8 mouse cellular contexts compared by ENCODE assay signal in the genomic region with DNA sequence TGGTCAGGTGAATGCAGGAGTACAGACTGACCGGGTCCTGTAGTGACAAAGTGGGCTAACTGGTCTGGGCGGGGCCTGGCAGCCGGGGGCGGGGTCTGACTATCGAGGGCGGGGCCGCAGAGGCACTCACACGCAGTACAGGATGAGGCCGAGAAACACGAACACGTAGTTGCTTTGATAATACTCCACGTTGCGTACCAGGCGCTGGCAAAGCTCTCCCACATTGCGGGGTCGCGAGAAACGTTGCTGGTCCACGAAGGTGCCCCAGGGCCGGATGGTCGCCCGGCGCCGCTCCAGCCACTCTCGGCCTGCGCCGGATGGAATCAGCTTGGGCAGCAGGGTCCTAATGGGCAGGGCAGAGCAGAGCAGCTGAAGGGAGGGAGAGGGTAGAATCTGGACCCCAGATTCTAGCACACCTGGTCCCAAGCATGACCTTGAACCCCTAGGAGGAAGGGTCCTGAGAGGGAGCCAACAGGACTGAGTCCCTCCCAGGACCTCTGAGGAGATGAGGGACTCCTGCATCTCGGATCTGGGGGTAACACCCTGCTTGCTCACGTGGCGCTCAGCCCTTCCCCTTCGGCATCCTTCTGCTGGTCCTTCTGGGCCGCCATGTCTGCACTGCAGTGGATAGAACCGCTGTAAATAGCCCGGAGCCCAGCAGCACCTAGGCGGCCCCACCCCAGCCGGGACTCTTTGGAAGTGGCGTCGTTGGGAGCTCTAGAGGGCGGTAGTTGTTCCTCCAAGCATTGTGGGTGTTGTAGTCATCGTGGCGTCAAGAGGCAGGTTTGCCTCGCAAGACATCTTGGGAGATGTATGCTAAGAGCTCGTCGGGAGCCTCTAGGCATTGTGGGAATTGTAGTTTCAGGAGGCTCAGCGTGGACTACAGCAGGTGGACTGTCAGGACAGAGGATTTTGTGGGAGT. TPM values are rescaled to one million over a fixed set of nuclear protein-coding genes. Genes with fewer than 3 reads are reported as not detected.
A peak's percentile ranks its signal among the peaks of the same experiment; 100 is the strongest.
DNase-seq lines count a peak whose midpoint lies in the region; ATAC-seq and TF ChIP-seq lines count a peak whose summit lies in the region.

Gene Rabac1 (minus strand): TSS at position 783 of the 922 bp plus-strand sequence.

- peaks cover 14% of the 10 kb centered on the region; the same call in 1 of the 2 replicates for H3K36me3 ChIP-seq in heart, embryonic 12.5 days
- no peaks in the 10 kb centered on the region for H3K36me3 ChIP-seq in kidney, postnatal 0 days (ENCODE audit: insufficient read depth, low read length)
- H3K36me3 ChIP-seq in liver, embryonic 11.5 days (ENCODE audit: control insufficient read depth, insufficient read depth, low read length): no peaks in the 10 kb centered on the region
- H3K36me3 ChIP-seq in stomach, embryonic 14.5 days (ENCODE audit: control insufficient read depth, insufficient read depth, low read length): no peaks in the 10 kb centered on the region

- peak; percentile 92 for ATAC-seq in erythroid progenitor cell, adult 5-6 weeks (replicated peaks; ENCODE audit: low FRiP score, poor library complexity, severe bottlenecking)
- peak; percentile 95 for ATAC-seq in heart, embryonic 12.5 days (ENCODE audit: insufficient number of reproducible peaks, low FRiP score)
- peak; percentile 91 for ATAC-seq in kidney, postnatal 0 days (replicated peaks; ENCODE audit: low FRiP score, low read depth)
- peak; percentile 90 for ATAC-seq in liver, embryonic 11.5 days (replicated peaks; ENCODE audit: low FRiP score)
- ATAC-seq in stomach, embryonic 14.5 days (ENCODE audit: insufficient number of reproducible peaks, insufficient read depth, low FRiP score, low read depth): peak; percentile 93

- peaks cover 9% of the 10 kb centered on the region for H3K4me1 ChIP-seq in heart, embryonic 12.5 days (replicated peaks)
- H3K4me1 ChIP-seq in kidney, postnatal 0 days (replicated peaks; ENCODE audit: insufficient read depth, low read length): no peaks in the 10 kb centered on the region; the same call in 1 of the 2 replicates
- no peaks in the 10 kb centered on the region; the same call in 1 of the 2 replicates for H3K4me1 ChIP-seq in liver, embryonic 11.5 days (replicated peaks; ENCODE audit: control insufficient read depth, insufficient read depth, low read length)
- peaks cover 2% of the 10 kb centered on the region; the same call in 1 of the 2 replicates for H3K4me1 ChIP-seq in stomach, embryonic 14.5 days (ENCODE audit: control insufficient read depth, insufficient read depth, low read length)

- H3K4me3 ChIP-seq in heart, embryonic 12.5 days: peak within 1 kb of the TSS; percentile 73
- H3K4me3 ChIP-seq in kidney, postnatal 0 days (replicated peaks; ENCODE audit: low read depth, low read length): peak within 1 kb of the TSS; percentile 91
- peak within 1 kb of the TSS; percentile 69 for H3K4me3 ChIP-seq in liver, embryonic 11.5 days (ENCODE audit: low read depth, low read length)
- peak within 1 kb of the TSS; percentile 88 for H3K4me3 ChIP-seq in stomach, embryonic 14.5 days (ENCODE audit: low read depth, low read length)

- DNase-seq in CD4-positive helper T cell, adult 2 months (ENCODE audit: low read depth, low spot score): peak; percentile 95
- DNase-seq in brain, embryonic 18.5 days (ENCODE audit: low read depth, low spot score): peak; percentile 92
- peak; percentile 98 for DNase-seq in kidney, postnatal 0 days (ENCODE audit: low spot score)
- DNase-seq in liver, embryonic 11.5 days (ENCODE audit: low spot score): peak; percentile 88
- peak; percentile 94 for DNase-seq in naive thymus-derived CD4-positive, alpha-beta T cell, adult 2 months (ENCODE audit: low read depth)

- peak within 1 kb of the TSS; percentile 85 for H3K9ac ChIP-seq in heart, embryonic 12.5 days
- peak within 1 kb of the TSS; percentile 79 for H3K9ac ChIP-seq in kidney, postnatal 0 days (ENCODE audit: low read depth, low read length)
- peak within 1 kb of the TSS; percentile 67 for H3K9ac ChIP-seq in liver, embryonic 11.5 days (ENCODE audit: low read depth, low read length)
- peak within 1 kb of the TSS; percentile 63 for H3K9ac ChIP-seq in stomach, embryonic 14.5 days (replicated peaks; ENCODE audit: low read depth, low read length)

- TF ChIP-seq CTCF in kidney, postnatal 0 days (IDR thresholded peaks at IDR 0.05; ENCODE audit: low read depth): peak; percentile 65

- peak within 1 kb of the TSS; percentile 78 for H3K4me2 ChIP-seq in heart, embryonic 12.5 days
- H3K4me2 ChIP-seq in kidney, postnatal 0 days (ENCODE audit: low read length): peak within 1 kb of the TSS; percentile 79
- peak within 1 kb of the TSS; percentile 79 for H3K4me2 ChIP-seq in liver, embryonic 11.5 days
- peak within 1 kb of the TSS; percentile 71 for H3K4me2 ChIP-seq in stomach, embryonic 14.5 days (replicated peaks; ENCODE audit: low read depth, low read length)

- peak within 1 kb of the TSS; percentile 76 for H3K27ac ChIP-seq in heart, embryonic 12.5 days (ENCODE audit: poor library complexity, severe bottlenecking)
- peak within 1 kb of the TSS; percentile 86 for H3K27ac ChIP-seq in kidney, postnatal 0 days
- peak within 1 kb of the TSS; percentile 74 for H3K27ac ChIP-seq in liver, embryonic 11.5 days (ENCODE audit: low read depth, low read length)
- H3K27ac ChIP-seq in stomach, embryonic 14.5 days (ENCODE audit: low read length): peak within 1 kb of the TSS; percentile 78

- WGBS in heart, embryonic 12.5 days: 0% methylated on average over 45 of the region's 45 CpGs
- WGBS in kidney, postnatal 0 days: under 1% methylated on average over 45 of the region's 45 CpGs
- WGBS in liver, embryonic 11.5 days: under 1% methylated on average over 45 of the region's 45 CpGs
- under 1% methylated on average over 45 of the region's 45 CpGs for WGBS in stomach, embryonic 14.5 days

- no peaks in the 10 kb centered on the region for H3K27me3 ChIP-seq in heart, embryonic 12.5 days (replicated peaks)
- no peaks in the 10 kb centered on the region for H3K27me3 ChIP-seq in kidney, postnatal 0 days (ENCODE audit: insufficient read depth, low read length)
- H3K27me3 ChIP-seq in liver, embryonic 11.5 days (replicated peaks; ENCODE audit: control insufficient read depth, insufficient read depth, low read length): no peaks in the 10 kb centered on the region
- H3K27me3 ChIP-seq in stomach, embryonic 14.5 days (ENCODE audit: control insufficient read depth, insufficient read depth, low read length): no peaks in the 10 kb centered on the region

- H3K9me3 ChIP-seq in heart, embryonic 12.5 days (replicated peaks): no peaks in the 10 kb centered on the region
- H3K9me3 ChIP-seq in kidney, postnatal 0 days (replicated peaks; ENCODE audit: low read length): no peaks in the 10 kb centered on the region
- no peaks in the 10 kb centered on the region for H3K9me3 ChIP-seq in liver, embryonic 11.5 days (ENCODE audit: control insufficient read depth, low read length)
- no peaks in the 10 kb centered on the region for H3K9me3 ChIP-seq in stomach, embryonic 14.5 days (ENCODE audit: control insufficient read depth, low read depth, low read length)

RNA-seq across cellular contexts. Expression of gene Rabac1, which starts in this region (rescaled TPM):
- total RNA-seq in erythroid progenitor cell, adult 5-6 weeks (2015; ENCODE audit: low replicate concordance): 8.3 and 8.8 TPM in 2 replicates
- 7.3 and 18.0 TPM in 2 replicates for total RNA-seq in erythroid progenitor cell, adult 5-6 weeks (2017; ENCODE audit: low replicate concordance)
- 153 and 170 TPM in 2 replicates for polyA plus RNA-seq in heart, embryonic 12.5 days (2016; fragmentation: Nextera tagmentation; extraction: Ambion mirVana)
- 292 and 315 TPM in 2 replicates for polyA plus RNA-seq in kidney, postnatal 0 days (2015; fragmentation: Nextera tagmentation; extraction: Ambion mirVana)
- 91.3 and 101 TPM in 2 replicates for polyA plus RNA-seq in liver, embryonic 11.5 days (2014; fragmentation: Nextera tagmentation; extraction: Ambion mirVana)
- polyA plus RNA-seq in stomach, embryonic 14.5 days (2014; fragmentation: Nextera tagmentation; extraction: Ambion mirVana): 191 and 198 TPM in 2 replicates

Comparison
In these comparisons a context has a peak if more than half of its experiments do, and no peak if none do; other contexts are left out.
1. Peak in every context shown above with its lines: DNase-seq, ATAC-seq, H3K4me3 ChIP-seq and H3K27ac ChIP-seq.